Mouse (Mus musculus) embryo, embryonic 9.5 days (tissue): Measurements from ENCODE around the gene Gnpnat1.

ENCODE experiments used
- DNase-seq: peaks from one replicate; pipeline ENCODE4 v3.0.0-alpha.2; 2017; ENCODE audit errors: extremely low spot score

The Gnpnat1 gene

DNA sequence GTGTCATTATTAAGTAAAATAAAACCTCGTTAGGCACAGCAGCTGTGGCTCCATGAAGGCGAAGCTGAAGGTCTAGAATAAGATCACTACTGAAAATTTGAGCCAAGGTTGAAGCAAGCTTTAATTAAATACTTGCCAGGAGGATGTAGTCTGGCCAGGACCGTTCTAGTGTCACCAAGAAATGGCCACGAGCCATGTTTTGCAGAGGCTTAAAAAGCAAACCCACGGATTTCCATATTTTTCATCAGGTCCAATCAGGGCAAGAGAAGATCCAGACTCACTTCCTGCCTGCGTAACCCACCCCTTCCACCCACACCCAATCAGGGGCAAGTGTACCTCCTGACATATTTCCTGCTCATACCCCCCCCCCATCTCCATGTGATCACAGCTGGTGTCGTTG, 1.1 kb downstream of the Gnpnat1 start:
- no peak for DNase-seq

- DNase-seq: no peak
Measured at GRCm38 (mm10) chr14:45399836-45400235, 4.9 kb downstream of the Gnpnat1 start.

DNA sequence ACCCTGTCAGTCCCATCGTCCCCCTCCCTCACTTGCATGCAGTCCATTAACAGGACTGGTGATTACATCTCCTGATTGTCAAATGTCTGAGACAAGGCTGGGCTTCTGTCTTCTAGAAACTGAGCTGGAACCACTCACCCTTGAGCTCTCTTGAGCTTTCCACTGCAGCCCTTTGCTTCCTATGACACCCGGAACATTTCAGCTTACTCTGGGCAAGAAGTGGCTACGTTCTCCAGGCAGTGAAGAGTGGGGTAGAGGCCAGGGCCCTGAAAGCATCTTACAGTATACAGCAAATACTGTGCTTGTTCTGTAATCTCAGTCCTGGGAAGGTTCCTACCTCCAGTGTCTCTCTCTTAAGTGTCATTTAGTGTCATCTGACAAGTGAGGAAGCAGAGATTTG, 15.5 kb downstream of the Gnpnat1 start:
- DNase-seq: no peak

DNA sequence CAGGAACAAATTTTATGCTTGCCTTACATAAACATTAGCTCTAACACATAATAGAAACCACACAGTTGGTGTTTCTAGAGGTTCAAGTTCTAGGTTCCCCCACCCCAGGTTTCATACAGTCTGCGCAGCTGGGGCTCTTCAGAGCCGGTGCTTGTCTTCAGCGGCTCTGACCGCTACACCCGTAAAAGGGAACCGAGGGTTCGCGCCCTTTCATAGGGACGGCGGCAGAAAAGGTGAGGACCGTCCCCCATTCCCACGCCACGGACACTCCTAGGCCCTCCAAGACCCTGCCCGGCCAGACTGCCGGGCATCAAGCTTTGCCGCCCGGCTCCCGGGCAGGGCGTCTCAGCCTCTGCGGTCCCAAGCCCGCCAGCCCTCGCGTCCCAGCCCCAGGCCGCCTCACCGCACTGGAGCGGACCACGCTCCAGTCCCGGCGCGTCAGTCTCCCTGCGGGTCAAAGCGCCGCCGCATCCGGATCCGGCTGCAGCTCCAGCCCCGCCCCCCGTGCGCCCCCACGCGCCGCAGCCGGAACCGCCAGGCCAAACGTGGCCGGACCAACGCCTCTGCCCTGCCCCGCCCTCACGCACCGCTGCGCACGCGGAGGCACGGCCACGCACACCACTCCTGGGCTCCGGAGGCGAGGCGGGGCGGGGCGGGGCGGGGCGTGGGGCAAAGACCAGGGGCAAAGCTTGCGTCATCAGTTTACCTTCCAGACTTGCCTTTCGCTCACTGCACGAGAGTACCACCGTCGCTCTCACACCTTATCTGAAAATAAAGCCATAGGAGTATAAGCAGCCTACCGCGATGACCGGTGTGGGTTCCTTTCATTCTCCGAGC, 16.1 kb downstream of the Gnpnat1 start:
- peak; percentile 88 for DNase-seq

- peak; percentile 8 for DNase-seq
Measured at GRCm38 (mm10) chr14:45387480-45387879, 17.2 kb downstream of the Gnpnat1 start.

GRCm38 (mm10) chr14:45385596-45385995, 19.1 kb downstream of the Gnpnat1 start:
- DNase-seq: no peak

- DNase-seq: no peak
Measured at GRCm38 (mm10) chr14:45382912-45383311, 21.8 kb downstream of the Gnpnat1 start.

- no peak for DNase-seq
Measured at GRCm38 (mm10) chr14:45380756-45381155, 24.0 kb downstream of the Gnpnat1 start.

- no peak for DNase-seq
Measured at GRCm38 (mm10) chr14:45378771-45379170, 25.9 kb downstream of the Gnpnat1 start.

- DNase-seq: no peak
Measured at GRCm38 (mm10) chr14:45365196-45365587, 39.5 kb downstream of the Gnpnat1 start.

DNA sequence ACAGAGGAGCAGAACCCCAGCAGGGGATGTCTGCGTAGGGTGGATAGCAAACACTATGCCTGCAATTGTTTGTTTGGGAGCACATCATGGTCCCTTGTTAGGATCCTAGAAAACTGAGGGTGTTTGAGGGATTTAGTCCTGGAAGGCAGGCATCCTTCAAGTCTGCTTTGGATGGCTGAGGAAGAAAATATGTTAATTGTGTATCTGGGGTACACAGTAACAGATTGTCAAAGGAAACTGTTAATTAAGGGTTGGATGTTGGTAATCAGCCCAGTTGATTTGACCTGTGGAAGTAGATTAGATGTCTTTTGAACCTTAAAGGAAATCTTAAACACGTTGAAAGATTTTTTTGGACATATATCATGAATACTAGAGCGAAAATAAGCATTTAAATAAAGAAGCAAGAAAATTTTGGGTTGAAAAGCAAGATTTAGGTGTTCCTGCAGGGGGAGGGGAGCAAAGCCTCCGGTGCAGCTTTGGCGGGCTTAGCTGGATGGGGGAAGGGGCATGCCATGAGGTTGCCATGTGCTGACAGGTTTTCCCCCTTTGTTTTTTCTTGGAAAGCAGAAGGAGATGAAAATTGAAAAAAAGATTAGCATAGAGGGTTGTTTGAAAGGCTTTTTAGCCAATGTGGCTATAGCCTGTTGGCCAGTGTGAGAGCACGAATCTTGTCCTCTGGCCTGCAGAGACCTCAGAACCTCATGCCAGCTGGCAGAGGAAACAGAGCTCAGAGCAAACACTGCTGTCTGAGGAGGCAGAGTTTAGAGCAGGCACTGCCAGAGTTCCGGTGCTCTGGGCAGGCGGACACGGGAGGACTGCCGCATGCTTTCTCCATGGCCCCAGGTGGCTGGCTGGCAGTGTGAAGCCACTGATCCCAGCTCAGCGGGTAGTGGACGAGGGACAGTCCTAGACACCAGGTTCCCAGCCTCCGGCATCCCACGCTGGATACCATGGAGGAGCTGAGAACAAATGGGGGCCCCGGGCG, 40.2 kb downstream of the Gnpnat1 start:
- no peak for DNase-seq

DNA sequence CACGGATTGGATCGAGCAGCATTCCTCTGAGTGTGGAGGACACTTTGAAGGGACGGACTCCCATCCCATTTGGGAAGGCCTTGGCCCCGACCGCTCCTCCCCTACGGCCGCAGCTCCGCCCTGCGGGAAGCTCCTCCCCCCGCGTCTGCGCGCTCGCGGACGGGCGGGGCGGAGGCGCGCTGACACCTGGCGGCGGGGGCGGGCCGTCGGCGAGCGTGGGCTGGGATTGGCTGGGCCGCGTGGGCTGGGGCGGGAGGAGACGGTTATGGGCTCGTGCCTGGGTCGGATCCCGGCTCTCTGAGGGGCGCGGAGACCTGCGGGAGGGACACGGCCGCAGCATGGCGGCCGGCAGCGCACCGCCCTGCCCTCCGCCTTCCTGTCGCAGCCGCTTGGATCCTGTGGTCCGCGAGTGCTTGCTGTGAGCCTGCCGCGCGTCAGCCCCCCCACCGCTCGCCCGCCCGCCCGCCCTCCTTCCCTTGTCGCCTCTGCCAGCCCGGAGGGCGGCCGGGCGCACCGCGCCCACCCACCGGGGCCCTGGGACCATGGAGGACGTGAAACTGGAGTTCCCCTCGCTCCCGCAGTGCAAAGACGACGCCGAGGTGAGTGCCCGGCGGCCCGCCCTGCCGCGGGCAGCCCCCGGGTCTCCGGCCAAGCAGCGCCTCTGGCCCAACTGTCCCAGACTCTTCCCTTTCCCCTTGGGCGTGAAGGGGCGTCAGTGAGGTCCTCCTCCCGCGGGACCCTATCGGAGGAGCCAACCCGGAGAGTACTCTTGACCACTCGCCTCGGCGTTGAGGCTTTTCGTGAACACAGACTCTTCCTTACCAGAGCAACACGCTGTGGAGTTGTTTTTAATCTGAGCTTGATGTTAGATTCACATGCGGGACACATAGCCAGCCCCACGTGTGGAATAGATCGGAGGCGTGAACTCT, 53.5 kb downstream of the Gnpnat1 start, which contains the start of gene Styx:
Gene Styx, plus strand, starts transcription at position 163 of the 929 bp plus-strand sequence.
- peak; percentile 98 for DNase-seq

DNA sequence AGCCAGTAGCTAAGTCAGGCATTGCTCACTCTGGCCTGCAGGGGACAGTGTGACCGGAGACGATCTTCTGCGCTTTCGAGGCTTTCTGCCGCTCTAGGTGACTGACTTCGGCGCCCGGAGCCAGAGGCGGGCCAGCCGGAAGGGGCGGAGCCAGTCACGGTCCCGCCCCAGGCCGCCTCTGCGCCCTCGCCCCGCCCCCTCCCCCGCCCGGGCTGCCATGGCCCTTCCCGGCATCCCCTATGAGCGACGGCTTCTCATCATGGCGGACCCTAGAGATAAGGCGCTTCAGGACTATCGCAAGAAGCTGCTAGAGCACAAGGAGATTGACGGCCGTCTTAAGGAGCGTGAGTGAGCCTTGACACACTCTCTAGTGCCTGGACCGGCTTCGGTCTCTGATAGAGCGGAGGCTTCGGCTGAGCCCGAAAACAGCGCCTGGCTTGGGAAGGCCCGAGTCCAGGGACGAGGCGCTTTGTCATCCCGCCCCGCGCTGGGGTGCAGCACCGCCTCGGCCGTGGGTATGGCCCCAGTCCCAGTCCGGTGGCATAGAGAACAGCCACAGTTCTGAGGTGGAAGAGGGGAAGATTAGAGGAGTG, 75.0 kb downstream of the Gnpnat1 start, which contains the start of gene Psmc6:
Gene Psmc6, plus strand, starts transcription at position 200 of the 593 bp plus-strand sequence.
- peak; percentile 93 for DNase-seq

- no peak for DNase-seq
Measured at GRCm38 (mm10) chr14:45329018-45329588, 75.6 kb downstream of the Gnpnat1 start.

- no peak for DNase-seq
Measured at GRCm38 (mm10) chr14:45328072-45328713, 76.5 kb downstream of the Gnpnat1 start.
